Mouse (Mus musculus) T-cell, adult 2 months (primary cell): ENCODE data around the gene Gcg.

ENCODE experiments used
- DNase-seq: peaks from one replicate; pipeline ENCODE4 v3.0.0; 2022; ENCODE audit warnings: low spot score

Gcg gene

GRCm38 (mm10) chr2:62459241-62460174, 23.9 kb downstream of the Gcg start:
- DNase-seq: no peak

GRCm38 (mm10) chr2:62458070-62458469, 25.4 kb downstream of the Gcg start:
- no peak for DNase-seq

GRCm38 (mm10) chr2:62454991-62455390, 28.5 kb downstream of the Gcg start:
- DNase-seq: no peak

GRCm38 (mm10) chr2:62454033-62454432, 29.4 kb downstream of the Gcg start:
- no peak for DNase-seq

GRCm38 (mm10) chr2:62450364-62450763, 33.1 kb downstream of the Gcg start:
- no peak for DNase-seq

- no peak for DNase-seq
These were observed 33.6 kb downstream of the Gcg start for GRCm38 (mm10) chr2:62449692-62450346.

GRCm38 (mm10) chr2:62440802-62441544, 42.5 kb downstream of the Gcg start:
- peak; percentile 56 for DNase-seq

- no peak for DNase-seq
These were observed 43.4 kb downstream of the Gcg start for GRCm38 (mm10) chr2:62440083-62440482.

GRCm38 (mm10) chr2:62431245-62431795, 52.1 kb downstream of the Gcg start:
- no peak for DNase-seq

GRCm38 (mm10) chr2:62425941-62426340, 57.5 kb downstream of the Gcg start:
- no peak for DNase-seq
